Mouse (Mus musculus) stomach, postnatal 0 days (tissue): Measurements from ENCODE around the gene Lcn10.

Experiments
- CTCF ChIP-seq: IDR thresholded peaks from 2 replicates; pipeline ENCODE4 v1.5.1; 2016; ENCODE audit warnings: antibody characterized with exemption, low read depth, mild to moderate bottlenecking, moderate library complexity
- EP300 ChIP-seq: optimal IDR thresholded peaks from 2 replicates; pipeline ENCODE3; 2016; ENCODE audit warnings: antibody characterized with exemption

GRCm38 (mm10) chr2:25701001-25701400 is 18.5 kb downstream of the Lcn10 start:
- TF ChIP-seq EP300 (no peak), CTCF (no peak)
